Mouse (Mus musculus) gastrocnemius, adult 2 months (tissue): ENCODE results near the gene Ndfip2. TPM values are rescaled to one million over a fixed set of nuclear protein-coding genes. Genes with fewer than 3 reads are reported as not detected.
A peak's percentile ranks its signal among the peaks of the same experiment; 100 is the strongest.

Source experiments
- DNase-seq: peaks from one replicate; pipeline ENCODE4 v3.0.0; 2022
- H3K27ac ChIP-seq: fragments of 200-600 bp; 2 replicates; pipeline ENCODE4 v1.8.1; 2022; ENCODE audit warnings: mild to moderate bottlenecking
- H3K4me3 ChIP-seq: fragments of 200-600 bp; 2 replicates; pipeline ENCODE4 v1.8.1; 2022; ENCODE audit warnings: mild to moderate bottlenecking, moderate library complexity
- CTCF ChIP-seq: fragments of 200-600 bp; IDR thresholded peaks from 2 replicates; pipeline ENCODE4 v1.8.1; 2022; ENCODE audit warnings: antibody characterized with exemption, mild to moderate bottlenecking, moderate library complexity
- intact Hi-C: fragments of 180-260 bp; cut with DNase I; formaldehyde crosslinking; loops from one replicate; pipeline ENCODE4 v1.15.1; 2025
- total RNA-seq, 2 experiments: library from RNA; stranded (reverse); gene quantifications; 2 replicates each; pipeline ENCODE4 v1.2.3; 2021

The Ndfip2 gene
- total RNA-seq, 2 experiments from 2014 or later: 12.8 to 13.0 TPM

- intact Hi-C loops: no loop called here
- no peak for DNase-seq
- H3K27ac ChIP-seq: no peak overlapping the region
- TF ChIP-seq CTCF: no peak
- H3K4me3 ChIP-seq: no peak overlapping the region
Measured at GRCm38 (mm10) chr14:105293777-105294176, 35.4 kb downstream of the Ndfip2 start.

GRCm38 (mm10) chr14:105295820-105296582 lies 37.6 kb downstream of the Ndfip2 start:
- intact Hi-C loops: loop anchor here (5.0 kb wide), 2 partner anchors 64 to 119 kb away; partner anchors contain the start of gene Rbm26
- no peak for DNase-seq
- TF ChIP-seq CTCF: peak; percentile 79
- H3K4me3 ChIP-seq: no peak overlapping the region
- H3K27ac ChIP-seq: no peak overlapping the region

GRCm38 (mm10) chr14:105299744-105300255 lies 41.4 kb downstream of the Ndfip2 start:
- no peak overlapping the region for H3K4me3 ChIP-seq
- DNase-seq: no peak
- TF ChIP-seq CTCF: no peak
- intact Hi-C loops: loop anchor here (5.0 kb wide), 2 partner anchors 67 to 122 kb away; partner anchors contain the start of gene Rbm26
- no peak overlapping the region for H3K27ac ChIP-seq

GRCm38 (mm10) chr14:105300551-105300950 lies 42.2 kb downstream of the Ndfip2 start:
- Histone ChIP-seq H3K4me3 (peak overlapping the region; percentile 39), H3K27ac (peak overlapping the region; percentile 41)
- no peak for TF ChIP-seq CTCF
- peak; percentile 33 for DNase-seq
- intact Hi-C loops: no loop called here

- intact Hi-C loops: no loop called here
- no peak for DNase-seq
- peak; percentile 35; the same call in 1 of the 2 replicates for TF ChIP-seq CTCF
- Histone ChIP-seq H3K4me3 (no peak overlapping the region), H3K27ac (no peak overlapping the region)
Measured at GRCm38 (mm10) chr14:105302708-105303107, 44.3 kb downstream of the Ndfip2 start.

GRCm38 (mm10) chr14:105307716-105308115 lies 49.3 kb downstream of the Ndfip2 start:
- no peak overlapping the region for H3K27ac ChIP-seq
- H3K4me3 ChIP-seq: no peak overlapping the region
- intact Hi-C loops: no loop called here
- DNase-seq: no peak
- TF ChIP-seq CTCF: no peak

GRCm38 (mm10) chr14:105312366-105312765 lies 54.0 kb downstream of the Ndfip2 start:
- intact Hi-C loops: no loop called here

GRCm38 (mm10) chr14:105312944-105313343 lies 54.6 kb downstream of the Ndfip2 start:
- H3K27ac ChIP-seq: no peak overlapping the region
- TF ChIP-seq CTCF: no peak
- intact Hi-C loops: no loop called here
- no peak overlapping the region for H3K4me3 ChIP-seq
- DNase-seq: no peak

More at GRCm38 (mm10) chr14:105312366-105312765, 54.0 kb downstream of the Ndfip2 start:
- DNase-seq: no peak
- Histone ChIP-seq H3K4me3 (no peak overlapping the region), H3K27ac (no peak overlapping the region)
- TF ChIP-seq CTCF: no peak

GRCm38 (mm10) chr14:105313877-105314276 lies 55.5 kb downstream of the Ndfip2 start:
- intact Hi-C loops: no loop called here
- H3K27ac ChIP-seq: no peak overlapping the region
- no peak overlapping the region for H3K4me3 ChIP-seq
- TF ChIP-seq CTCF: peak; percentile 56
- no peak for DNase-seq

- no peak overlapping the region for H3K4me3 ChIP-seq
- no peak for DNase-seq
- no peak for TF ChIP-seq CTCF
- intact Hi-C loops: loop anchor here (10.0 kb wide), 1 partner anchor 573 kb away; the partner anchor contains the start of gene Spry2
- no peak overlapping the region for H3K27ac ChIP-seq
Measured at GRCm38 (mm10) chr14:105321712-105322111, 63.3 kb downstream of the Ndfip2 start.

GRCm38 (mm10) chr14:105322829-105323228 lies 64.5 kb downstream of the Ndfip2 start:
- TF ChIP-seq CTCF: no peak
- no peak for DNase-seq
- H3K4me3 ChIP-seq: no peak overlapping the region
- H3K27ac ChIP-seq: no peak overlapping the region
- intact Hi-C loops: loop anchor here (10.0 kb wide), 1 partner anchor 572 kb away; the partner anchor contains the start of gene Spry2

- intact Hi-C loops: loop anchor here (10.0 kb wide), 1 partner anchor 571 kb away; the partner anchor contains the start of gene Spry2
- no peak for DNase-seq
- Histone ChIP-seq H3K4me3 (no peak overlapping the region), H3K27ac (no peak overlapping the region)
- no peak for TF ChIP-seq CTCF
Measured at GRCm38 (mm10) chr14:105323448-105323847, 65.1 kb downstream of the Ndfip2 start.

- peak overlapping the region; percentile 68 for H3K4me3 ChIP-seq
- peak overlapping the region; percentile 87 for H3K27ac ChIP-seq
- no peak for TF ChIP-seq CTCF
- peak; percentile 80 for DNase-seq
- intact Hi-C loops: loop anchor here (10.0 kb wide), 1 partner anchor 566 kb away; the partner anchor contains the start of gene Spry2
Measured at GRCm38 (mm10) chr14:105328397-105329302, 70.3 kb downstream of the Ndfip2 start.
